Mouse (Mus musculus): ENCODE results near the gene Sh3bp1. TPM values are rescaled to one million over a fixed set of nuclear protein-coding genes. Genes with fewer than 3 reads are reported as not detected.

Sh3bp1 gene
- total RNA-seq, 2 experiments from 2014 or later = 4.1 to 6.5 TPM

- peak in 1 of 2 experiments; percentile 31 for DNase-seq (ENCODE audit: low spot score in 2 of 2)
Observed at GRCm38 (mm10) chr15:78914091-78914822, 14.7 kb downstream of the Sh3bp1 start.

DNA sequence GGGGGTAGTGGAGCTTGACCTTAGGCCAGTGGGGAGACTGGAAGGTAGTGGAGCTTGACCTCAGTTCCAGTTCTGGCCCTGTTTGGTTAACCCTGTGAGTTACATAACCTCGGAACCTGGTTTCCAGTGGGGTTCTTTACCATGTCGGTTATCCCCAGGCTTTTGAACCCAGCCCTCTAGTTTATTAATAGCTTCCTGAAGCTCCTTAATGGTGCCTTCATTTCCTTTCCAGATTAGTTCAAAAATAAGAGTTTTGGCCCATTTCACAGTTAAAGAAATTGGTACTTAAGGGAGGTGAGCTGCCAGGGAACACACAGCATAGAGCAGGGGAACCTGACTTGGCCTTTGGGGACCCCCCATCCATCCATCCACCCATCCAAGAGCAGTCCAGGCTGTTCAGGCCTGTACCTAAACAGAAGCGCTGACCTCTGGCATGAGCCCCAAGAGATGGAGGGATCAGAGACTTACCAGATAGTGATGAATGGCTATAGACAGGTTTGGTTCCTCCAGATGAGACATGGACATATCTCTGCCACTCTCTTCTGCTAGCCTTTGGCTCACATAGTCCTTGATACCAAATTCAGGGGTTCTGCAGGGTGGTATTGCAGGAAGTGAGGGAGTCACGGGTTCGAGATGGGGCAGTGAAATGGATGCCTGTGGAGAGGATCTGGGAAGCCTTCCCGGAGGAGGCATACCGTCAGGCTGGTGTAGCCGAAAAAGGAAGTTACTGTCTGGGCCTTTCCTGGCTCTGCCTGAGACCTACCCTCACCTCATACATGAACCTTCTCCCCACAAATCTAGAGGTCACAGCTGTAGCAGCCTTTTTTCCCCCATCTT, 15.5 kb downstream of the Sh3bp1 start:
- no peak for DNase-seq (ENCODE audit: low spot score in 2 of 2)

DNA sequence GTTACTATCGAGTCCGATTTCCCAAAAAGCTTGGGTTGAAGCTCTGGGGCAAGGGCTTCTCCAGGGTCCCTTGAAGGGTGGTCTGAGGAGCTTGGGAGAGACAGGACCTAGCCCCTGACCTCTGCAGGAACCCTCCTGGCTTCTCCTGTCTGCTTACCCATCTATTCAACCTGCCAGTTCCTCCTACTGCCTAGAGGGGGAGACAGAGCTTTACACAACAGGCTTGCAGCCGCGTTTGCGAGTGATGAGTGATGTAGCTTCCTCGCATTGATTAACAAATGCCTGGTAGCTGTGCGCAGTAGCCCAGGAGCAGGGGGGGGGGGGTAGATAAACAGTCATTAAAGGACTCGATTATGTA, 16.1 kb downstream of the Sh3bp1 start:
- peak; percentile 51 to 55 for DNase-seq (ENCODE audit: low spot score in 2 of 2)

DNA sequence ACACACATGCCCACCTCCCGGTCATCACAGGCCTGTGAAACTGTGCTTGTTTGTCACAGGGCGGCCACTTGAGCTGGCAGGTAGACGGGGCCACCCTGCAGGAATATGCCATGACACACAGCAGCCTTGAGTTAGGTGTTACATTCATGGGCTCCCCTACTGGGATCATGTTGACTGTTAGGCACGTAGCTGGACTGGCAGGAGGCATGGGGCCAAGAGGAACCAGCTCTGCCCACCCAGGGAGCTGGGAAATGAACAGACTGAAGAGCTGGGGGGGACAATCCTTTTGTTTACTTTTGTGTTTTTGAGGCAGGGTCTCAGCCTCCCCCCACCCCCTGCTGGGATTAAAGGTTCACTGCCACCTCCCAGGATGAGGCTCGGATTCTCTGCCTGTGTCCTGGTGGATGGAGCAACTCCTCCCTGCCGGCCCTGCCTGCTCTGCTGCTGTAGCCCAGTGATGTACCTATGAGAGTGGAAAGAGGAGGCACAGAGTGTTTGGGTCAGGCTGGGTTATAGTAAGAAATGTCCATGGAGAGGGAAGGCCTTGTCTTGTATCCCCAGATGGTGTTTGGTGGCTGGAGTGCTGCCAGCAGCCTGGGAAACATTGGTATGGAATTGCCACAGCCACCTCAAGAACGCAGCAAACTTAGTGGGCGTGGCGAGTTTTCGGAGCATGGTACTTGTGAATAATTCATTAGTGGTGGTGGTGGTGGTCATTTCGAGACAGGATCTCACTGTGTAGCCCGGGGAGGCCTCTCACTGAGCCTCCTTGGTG, 16.7 kb downstream of the Sh3bp1 start:
- DNase-seq (ENCODE audit: low spot score in 2 of 2) = no peak

- DNase-seq (ENCODE audit: low spot score in 2 of 2) = no peak
Observed at GRCm38 (mm10) chr15:78918126-78918525, 18.6 kb downstream of the Sh3bp1 start.

GRCm38 (mm10) chr15:78919914-78920313, 20.3 kb downstream of the Sh3bp1 start:
- DNase-seq (ENCODE audit: low spot score in 2 of 2) = no peak

DNA sequence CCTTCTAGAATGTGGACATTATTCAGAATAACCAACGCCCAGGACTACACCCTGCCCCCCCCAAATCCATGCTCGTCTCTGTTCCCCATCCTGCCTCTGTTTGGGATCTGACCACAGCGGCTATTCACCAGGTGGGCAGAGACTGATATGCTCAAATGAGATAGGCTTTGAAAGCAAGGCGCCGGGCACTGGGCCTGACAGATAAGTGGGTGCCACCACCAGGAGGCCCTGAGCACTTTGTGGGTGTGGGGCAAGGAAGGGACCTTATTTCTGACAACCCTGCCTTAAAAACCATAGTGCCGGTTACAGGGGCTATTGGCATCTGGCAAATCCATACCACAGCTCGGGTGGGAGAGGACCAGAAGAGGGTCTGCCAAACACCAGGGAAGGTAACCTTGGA, 23.1 kb downstream of the Sh3bp1 start:
- no peak for DNase-seq (ENCODE audit: low spot score in 2 of 2)

GRCm38 (mm10) chr15:78923585-78923984, 24.0 kb downstream of the Sh3bp1 start:
- no peak for DNase-seq (ENCODE audit: low spot score in 2 of 2)

- peak in 1 of 2 experiments; percentile 34 for DNase-seq (ENCODE audit: low spot score in 2 of 2)
Observed at GRCm38 (mm10) chr15:78925129-78925528, 25.6 kb downstream of the Sh3bp1 start.

DNA sequence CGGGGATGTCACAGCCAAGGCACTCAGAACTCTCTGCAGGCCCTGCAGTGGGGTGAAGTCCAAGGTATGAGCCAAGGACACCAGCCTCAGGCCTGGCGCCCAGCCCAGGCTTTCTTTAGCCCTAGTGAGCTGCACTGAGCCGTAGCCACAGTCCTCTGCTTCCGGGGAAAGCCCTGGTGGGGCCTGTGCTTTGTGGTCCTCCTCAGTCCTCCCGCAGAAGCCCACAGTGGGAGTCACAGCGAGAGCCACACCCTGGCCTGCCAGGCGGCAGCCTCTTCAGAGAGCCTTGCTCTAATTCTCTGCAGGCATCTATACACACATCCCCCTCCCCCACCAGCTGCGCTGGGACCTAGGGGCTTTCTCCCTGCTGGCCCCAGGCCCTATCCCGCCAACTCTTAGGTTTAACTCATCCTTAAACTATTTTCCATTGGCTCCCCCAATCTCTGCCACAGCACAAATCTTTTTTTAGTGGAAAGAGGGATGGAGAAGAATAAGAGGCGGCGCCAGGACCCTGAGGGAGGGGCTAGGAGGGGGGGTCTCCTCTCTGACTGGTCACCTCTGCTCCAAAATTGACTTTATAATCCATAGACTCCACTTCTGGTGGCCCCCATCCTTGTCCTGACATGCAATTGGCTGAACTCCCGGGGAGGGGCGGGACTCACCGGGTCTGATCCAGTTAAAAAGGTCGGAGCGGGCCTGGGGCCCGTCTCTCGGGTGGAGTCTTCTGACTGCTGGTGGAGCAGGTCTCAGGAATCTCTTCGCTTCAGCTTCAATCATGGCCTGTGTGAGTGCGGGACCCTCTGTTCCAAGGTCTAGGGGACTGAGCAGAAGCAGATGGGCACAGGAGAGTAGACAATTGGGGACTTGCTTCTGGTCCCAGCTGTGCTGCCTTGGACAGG, 26.7 kb downstream of the Sh3bp1 start, which contains the start of gene Lgals1:
Gene Lgals1, plus strand, starts transcription at position 705 of the 899 bp plus-strand sequence.
- DNase-seq (ENCODE audit: low spot score in 2 of 2) = peak; percentile 77 to 85

GRCm38 (mm10) chr15:78927021-78927787, 27.6 kb downstream of the Sh3bp1 start:
- DNase-seq (ENCODE audit: low spot score in 2 of 2) = peak in 1 of 2 experiments; percentile 34

GRCm38 (mm10) chr15:78927788-78928457, 28.4 kb downstream of the Sh3bp1 start:
- DNase-seq (ENCODE audit: low spot score in 2 of 2) = peak; percentile 57 to 60

DNA sequence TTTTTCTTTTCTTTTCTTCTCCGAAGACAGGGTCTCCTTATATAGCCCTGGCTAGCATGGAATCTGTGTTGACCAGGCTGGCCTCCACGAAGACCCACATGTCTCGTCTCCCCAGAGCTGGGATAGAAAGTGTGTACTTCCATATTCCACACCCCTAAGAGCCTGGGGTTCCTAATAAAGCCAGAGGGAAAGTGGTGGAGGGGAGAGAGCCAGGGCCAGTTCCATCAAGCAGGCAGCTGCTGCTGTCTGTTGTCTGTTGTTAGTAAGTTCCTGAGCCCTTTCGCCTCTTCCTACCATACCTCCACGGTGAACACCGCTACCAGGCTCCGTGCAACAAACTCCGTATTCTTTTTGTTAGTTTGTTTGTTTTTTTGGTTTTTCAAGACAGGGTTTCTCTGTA, 29.0 kb downstream of the Sh3bp1 start:
- no peak for DNase-seq (ENCODE audit: low spot score in 2 of 2)

DNA sequence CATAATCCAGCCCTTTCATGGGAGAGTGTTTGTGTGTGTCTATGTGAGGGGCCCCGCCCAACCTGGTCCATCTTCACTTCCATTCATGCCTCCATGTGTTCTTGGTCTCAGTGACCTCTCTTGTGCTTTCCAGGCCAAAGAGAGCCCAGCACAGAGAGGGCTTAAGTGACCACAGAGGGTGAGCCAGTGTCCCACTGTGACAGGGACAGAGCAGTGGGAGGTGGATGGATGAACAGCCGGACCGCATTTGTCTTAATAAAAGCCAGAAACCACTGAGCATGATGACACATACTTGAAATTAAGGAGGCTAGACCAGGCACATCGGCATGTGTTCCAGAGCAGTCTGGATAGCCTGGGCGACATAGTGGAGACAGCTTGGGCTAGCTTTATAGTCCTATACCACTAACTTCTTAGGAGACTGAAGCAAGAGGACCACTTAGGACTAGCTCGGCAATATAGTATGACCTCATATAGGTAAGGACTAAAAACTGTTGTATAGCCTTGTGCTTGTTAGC, 30.7 kb downstream of the Sh3bp1 start:
- DNase-seq (ENCODE audit: low spot score in 2 of 2) = no peak

DNA sequence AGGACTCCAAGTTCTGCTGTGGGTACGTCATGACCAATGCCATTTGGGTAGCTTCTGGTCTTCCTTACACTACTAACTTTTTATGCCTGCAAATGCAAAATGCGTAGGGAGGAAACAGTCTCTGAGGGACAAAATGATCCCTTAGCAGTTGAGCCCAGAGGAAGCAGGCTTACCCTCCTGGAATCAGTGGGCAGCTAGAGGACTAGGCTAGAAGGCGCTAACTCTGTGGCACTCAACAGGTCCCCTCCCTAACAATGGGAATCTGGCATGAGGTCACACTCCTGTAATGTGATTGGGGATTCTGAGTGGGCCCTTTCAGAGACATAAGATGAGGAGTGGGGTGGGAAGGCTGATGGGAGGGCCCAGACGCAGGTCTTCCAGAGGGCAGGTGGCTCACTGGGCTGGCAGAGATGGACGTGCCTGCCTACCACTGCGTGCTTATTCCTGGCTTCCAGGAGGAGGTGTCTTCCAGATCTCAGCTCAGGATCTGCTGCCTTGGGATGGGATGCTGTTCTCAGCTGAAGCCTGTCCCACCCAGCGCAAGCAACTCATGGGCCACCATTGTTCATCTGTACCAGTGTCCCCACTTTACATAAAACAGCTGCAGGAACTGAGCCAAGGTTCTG, 31.3 kb downstream of the Sh3bp1 start:
- DNase-seq (ENCODE audit: low spot score in 2 of 2) = no peak

DNA sequence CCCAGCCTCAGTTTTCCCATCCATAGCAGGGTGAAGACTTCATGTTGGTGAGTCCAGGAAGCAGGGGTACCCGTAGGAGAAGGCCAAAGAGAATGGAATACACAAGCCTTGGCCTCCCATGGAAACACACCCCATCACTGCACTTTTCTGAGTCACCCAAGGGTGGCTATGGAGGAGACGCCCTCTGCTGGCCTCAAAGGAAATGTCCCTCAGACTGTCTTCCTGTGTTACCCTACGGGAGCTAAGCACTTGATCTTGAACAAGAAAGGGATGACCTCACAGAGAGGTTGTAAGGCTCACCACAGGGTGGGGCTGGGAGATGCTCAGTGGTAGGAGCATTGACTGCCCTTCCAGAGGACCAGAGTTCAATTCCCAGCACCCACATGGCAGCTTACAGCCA, 32.0 kb downstream of the Sh3bp1 start:
- peak in 1 of 2 experiments; percentile 46 for DNase-seq (ENCODE audit: low spot score in 2 of 2)

- DNase-seq (ENCODE audit: low spot score in 2 of 2) = peak; percentile 72 to 76
Observed at GRCm38 (mm10) chr15:78934784-78935320, 35.3 kb downstream of the Sh3bp1 start, which contains the start of gene Nol12. Nol12 (plus strand) TSS chr15:78934933.

DNA sequence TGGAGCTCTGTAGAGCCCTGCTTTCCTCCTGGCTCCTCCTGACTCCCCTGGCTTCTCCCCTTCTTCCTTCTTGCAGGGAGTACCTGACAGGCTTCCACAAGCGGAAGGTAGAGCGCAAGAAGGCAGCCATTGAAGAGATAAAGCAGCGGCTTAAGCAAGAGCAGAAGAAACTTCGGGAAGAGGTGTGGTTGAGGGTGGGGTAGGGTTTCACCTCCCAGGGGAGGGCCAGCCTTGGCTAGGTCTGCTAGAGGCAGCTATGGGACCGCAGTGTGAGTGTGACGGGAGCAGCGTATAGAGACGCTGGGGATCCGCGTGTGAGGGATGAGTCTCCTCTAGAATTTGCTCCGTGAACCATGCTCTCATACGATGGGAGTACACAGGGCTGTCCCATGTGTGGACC, 36.8 kb downstream of the Sh3bp1 start:
- no peak for DNase-seq (ENCODE audit: low spot score in 2 of 2)
